Mouse (Mus musculus): Measurements from ENCODE around the gene Col4a3bp.

DNA sequence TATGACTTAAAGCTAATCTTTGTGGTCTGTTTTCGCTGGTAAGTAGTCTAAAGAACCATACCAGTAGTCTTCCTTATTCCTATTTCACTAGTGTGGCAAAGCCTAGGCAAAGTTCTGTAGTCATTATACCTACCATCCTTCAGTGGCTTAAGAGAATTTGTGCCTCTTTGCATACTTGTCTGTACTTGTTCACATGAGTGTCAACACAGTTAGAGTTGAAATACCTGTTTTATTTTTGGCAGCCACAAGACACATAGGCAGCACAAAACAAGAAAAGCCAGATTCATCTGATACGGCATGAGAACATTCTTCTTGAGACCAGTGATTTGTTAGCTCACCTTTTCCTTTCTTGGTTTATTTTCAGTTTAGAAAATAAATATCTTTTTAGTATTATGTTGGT is 31.8 kb downstream of the Col4a3bp start:
- no peak for TF ChIP-seq TAL1 (conservative IDR thresholded peaks at IDR 0.05; ENCODE audit: low read depth, low read length)
- no peak for TF ChIP-seq CTCF (IDR thresholded peaks at IDR 0.05; ENCODE audit: low read depth, low read length)
- no peak for TF ChIP-seq GATA1 (IDR thresholded peaks at IDR 0.05; ENCODE audit: borderline replicate concordance, low read length)
- no peak for TF ChIP-seq POLR2AphosphoS5 (IDR thresholded peaks at IDR 0.05; ENCODE audit: insufficient replicate concordance, low read depth, low read length)
- no peak for TF ChIP-seq GATA2 (IDR thresholded peaks at IDR 0.05; ENCODE audit: borderline replicate concordance, low read depth, low read length)
